Mouse (Mus musculus): ENCODE results near the gene Olfr1013. TPM values are rescaled to one million over a fixed set of nuclear protein-coding genes. Genes with fewer than 3 reads are reported as not detected.

The Olfr1013 gene
- not detected in 2 replicates for polyA plus RNA-seq (2012; rRNA removed)

DNA sequence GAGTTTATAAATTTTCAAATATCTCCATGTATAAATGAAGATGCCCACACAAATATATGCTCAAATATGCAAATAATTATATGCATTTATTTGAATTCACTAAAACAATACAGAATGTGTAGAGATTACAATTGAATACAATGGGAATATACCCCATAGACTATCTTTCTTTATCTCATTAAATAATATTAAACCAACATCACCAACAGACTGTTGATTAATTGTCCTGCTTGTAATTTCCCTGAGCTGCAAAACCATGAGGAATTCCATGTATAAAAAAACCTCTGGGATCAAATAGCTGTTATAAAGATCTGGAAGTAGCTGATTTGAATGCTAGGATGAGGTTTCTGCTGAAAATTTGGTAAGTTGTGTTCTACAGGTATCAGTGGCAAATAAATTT is at the start of gene Olfr1013:
TSS of gene Olfr1013 (plus strand) at position 301 of the 400 bp plus-strand sequence.
- no peak within 1 kb of the TSS for H3K27ac ChIP-seq (ENCODE audit: insufficient read depth, low read length)

DNA sequence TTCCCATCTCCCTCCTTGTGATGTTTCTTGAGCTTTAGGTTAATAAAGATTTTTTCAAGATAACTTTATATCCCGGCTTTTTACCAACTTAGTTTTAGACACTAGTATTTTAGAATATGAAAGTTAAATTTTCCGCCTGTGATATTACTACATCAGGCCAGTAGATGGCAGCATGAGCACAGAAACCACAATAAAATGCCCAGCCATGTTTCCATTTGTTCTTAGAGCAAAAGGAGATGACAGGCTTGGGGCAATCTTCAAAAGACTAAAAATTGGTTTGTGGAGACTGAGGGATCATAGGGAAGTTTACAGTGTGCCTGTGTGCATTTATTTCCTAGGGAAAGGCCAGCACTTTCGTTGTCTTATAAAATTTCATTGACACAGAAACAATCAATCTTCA is 41.1 kb upstream of the Olfr1013 start:
- H3K36me3 ChIP-seq (ENCODE audit: control insufficient read depth, insufficient read depth, low read length), result no peaks in the 10 kb centered on the region
- DNase-seq (ENCODE audit: low read depth in 1 of 2, low spot score in 2 of 2), result no peak
- H3K27ac ChIP-seq (ENCODE audit: insufficient read depth, low read length), result no peak overlapping the region
- no peak for TF ChIP-seq POLR2A (IDR thresholded peaks at IDR 0.05; ENCODE audit: low read depth, low read length)
- no peak for TF ChIP-seq CTCF (IDR thresholded peaks at IDR 0.05; ENCODE audit: extremely low read depth, insufficient read depth, insufficient read length, insufficient replicate concordance)
- no peaks in the 10 kb centered on the region for H3K27me3 ChIP-seq (ENCODE audit: control insufficient read depth, insufficient read depth, low read length)
- 18% methylated on average over 3 of the region's 3 CpGs for WGBS
- no peak overlapping the region for H3K4me3 ChIP-seq (ENCODE audit: extremely low read depth, insufficient read depth, insufficient read length)
- no peaks in the 10 kb centered on the region for H3K4me1 ChIP-seq (ENCODE audit: control insufficient read depth, insufficient read depth, insufficient read length)

More for the DNA sequence above, at the start of gene Olfr1013:
- H3K27me3 ChIP-seq (ENCODE audit: control insufficient read depth, insufficient read depth, low read length), result no peaks in the 10 kb centered on the region
- no peak for DNase-seq (ENCODE audit: low read depth in 1 of 2, low spot score in 2 of 2)
- TF ChIP-seq CTCF (IDR thresholded peaks at IDR 0.05; ENCODE audit: extremely low read depth, insufficient read depth, insufficient read length, insufficient replicate concordance) (no peak), POLR2A (IDR thresholded peaks at IDR 0.05; ENCODE audit: low read depth, low read length) (no peak)
- H3K4me1 ChIP-seq (ENCODE audit: control insufficient read depth, insufficient read depth, insufficient read length), result no peaks in the 10 kb centered on the region
- no peaks in the 10 kb centered on the region for H3K36me3 ChIP-seq (ENCODE audit: control insufficient read depth, insufficient read depth, low read length)
- H3K4me3 ChIP-seq (ENCODE audit: extremely low read depth, insufficient read depth, insufficient read length), result no peak within 1 kb of the TSS

DNA sequence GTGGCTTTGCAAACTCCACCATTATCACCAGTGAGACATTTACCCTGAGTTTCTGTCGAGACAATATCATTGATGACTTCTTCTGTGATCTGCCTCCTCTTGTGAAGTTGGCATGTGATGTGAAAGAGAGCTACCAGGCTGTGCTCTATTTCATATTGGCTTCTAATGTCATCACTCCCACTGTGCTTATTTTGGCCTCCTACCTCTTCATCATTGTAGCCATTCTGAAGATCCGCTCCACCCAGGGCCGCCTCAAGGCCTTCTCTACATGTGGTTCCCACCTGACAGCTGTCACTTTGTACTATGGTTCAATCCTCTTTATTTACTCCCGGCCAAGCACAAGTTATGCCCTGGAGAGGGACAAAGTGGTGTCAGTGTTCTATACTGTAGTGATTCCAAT is 13.1 kb upstream of the Olfr1013 start:
- Histone ChIP-seq H3K4me3 (ENCODE audit: extremely low read depth, insufficient read depth, insufficient read length) (no peak overlapping the region), H3K27me3 (ENCODE audit: control insufficient read depth, insufficient read depth, low read length) (no peaks in the 10 kb centered on the region), H3K4me1 (ENCODE audit: control insufficient read depth, insufficient read depth, insufficient read length) (no peaks in the 10 kb centered on the region), H3K27ac (ENCODE audit: insufficient read depth, low read length) (no peak overlapping the region), H3K36me3 (ENCODE audit: control insufficient read depth, insufficient read depth, low read length) (no peaks in the 10 kb centered on the region)
- TF ChIP-seq POLR2A (IDR thresholded peaks at IDR 0.05; ENCODE audit: low read depth, low read length), result no peak
- TF ChIP-seq CTCF (IDR thresholded peaks at IDR 0.05; ENCODE audit: extremely low read depth, insufficient read depth, insufficient read length, insufficient replicate concordance), result no peak
- WGBS, result 80% methylated on average over 4 of the region's 4 CpGs
- no peak for DNase-seq (ENCODE audit: low read depth in 1 of 2, low spot score in 2 of 2)

DNA sequence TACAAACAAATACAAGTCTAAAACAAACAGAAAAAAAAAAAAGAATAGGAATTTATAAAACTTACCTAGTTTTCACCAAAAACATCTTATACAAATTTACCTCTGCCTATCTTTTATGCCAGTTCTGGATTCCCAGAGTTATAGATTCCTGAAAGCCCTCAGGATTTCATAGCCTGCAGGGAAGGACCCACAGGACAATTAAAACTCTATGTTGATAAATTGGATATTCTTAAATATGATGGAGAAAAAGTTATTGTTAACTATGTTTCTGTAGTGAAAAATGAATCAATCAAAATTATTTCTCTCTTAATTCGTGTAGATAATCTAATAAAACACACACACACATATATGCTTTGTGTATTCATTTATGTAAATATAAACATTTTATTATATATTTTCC is 4.2 kb upstream of the Olfr1013 start, which contains the start of gene Olfr1012:
TSS of gene Olfr1012 (minus strand) at position 101 of the 400 bp plus-strand sequence.
- TF ChIP-seq CTCF (IDR thresholded peaks at IDR 0.05; ENCODE audit: extremely low read depth, insufficient read depth, insufficient read length, insufficient replicate concordance) (no peak), POLR2A (IDR thresholded peaks at IDR 0.05; ENCODE audit: low read depth, low read length) (no peak)
- Histone ChIP-seq H3K36me3 (ENCODE audit: control insufficient read depth, insufficient read depth, low read length) (no peaks in the 10 kb centered on the region), H3K27me3 (ENCODE audit: control insufficient read depth, insufficient read depth, low read length) (no peaks in the 10 kb centered on the region), H3K27ac (ENCODE audit: insufficient read depth, low read length) (no peak within 1 kb of the TSS), H3K4me3 (ENCODE audit: extremely low read depth, insufficient read depth, insufficient read length) (no peak within 1 kb of the TSS), H3K4me1 (ENCODE audit: control insufficient read depth, insufficient read depth, insufficient read length) (no peaks in the 10 kb centered on the region)
- WGBS, result 75% methylated on average over 1 of the region's 1 CpGs
- DNase-seq (ENCODE audit: low read depth in 1 of 2, low spot score in 2 of 2), result no peak

DNA sequence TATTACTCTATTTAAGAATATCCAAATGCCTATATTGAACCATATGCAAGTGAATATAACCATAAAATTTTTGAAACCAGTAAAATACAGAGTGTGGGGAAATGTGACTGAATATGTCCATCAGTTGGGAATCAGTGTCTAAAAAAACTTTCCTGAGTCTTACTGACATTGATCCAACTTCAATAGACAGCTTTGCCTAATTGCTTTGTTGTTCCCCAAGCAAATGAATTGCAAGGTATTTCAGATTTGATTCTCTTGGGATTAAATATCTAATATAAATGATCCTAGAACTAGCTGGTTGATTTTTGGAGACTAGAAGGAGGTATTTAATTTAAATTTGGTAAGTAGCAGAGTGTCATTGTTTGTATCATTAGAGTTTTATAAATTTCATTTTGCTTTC is 5.5 kb downstream of the Olfr1013 start, which contains the start of gene Olfr1014:
TSS of gene Olfr1014 (plus strand) at position 301 of the 400 bp plus-strand sequence.
- H3K36me3 ChIP-seq (ENCODE audit: control insufficient read depth, insufficient read depth, low read length), result no peaks in the 10 kb centered on the region

DNA sequence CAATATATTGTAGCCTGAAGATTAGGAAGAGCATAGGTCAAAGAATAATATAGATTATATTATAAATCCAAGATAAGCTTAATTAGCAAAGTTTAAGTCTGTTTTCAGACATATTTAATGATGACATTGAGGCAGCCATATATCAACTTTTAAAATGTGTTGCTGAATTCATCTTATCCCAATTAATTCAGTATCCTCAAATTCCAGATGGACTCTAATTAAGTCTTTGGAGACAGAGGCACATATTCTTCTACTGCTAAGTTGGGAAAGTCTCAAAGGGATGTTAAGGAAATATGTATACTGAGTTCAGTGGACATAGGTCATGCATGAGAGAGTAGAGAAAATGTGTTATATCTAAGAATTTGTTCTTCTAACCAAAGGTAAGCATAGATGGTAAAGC is 14.8 kb downstream of the Olfr1013 start, which contains the start of gene Olfr1015:
TSS of gene Olfr1015 (plus strand) at position 301 of the 400 bp plus-strand sequence.
- H3K36me3 ChIP-seq (ENCODE audit: control insufficient read depth, insufficient read depth, low read length), result no peaks in the 10 kb centered on the region
- TF ChIP-seq POLR2A (IDR thresholded peaks at IDR 0.05; ENCODE audit: low read depth, low read length) (no peak), CTCF (IDR thresholded peaks at IDR 0.05; ENCODE audit: extremely low read depth, insufficient read depth, insufficient read length, insufficient replicate concordance) (no peak)
- H3K27ac ChIP-seq (ENCODE audit: insufficient read depth, low read length), result no peak within 1 kb of the TSS
- no peaks in the 10 kb centered on the region for H3K27me3 ChIP-seq (ENCODE audit: control insufficient read depth, insufficient read depth, low read length)
- no peaks in the 10 kb centered on the region for H3K4me1 ChIP-seq (ENCODE audit: control insufficient read depth, insufficient read depth, insufficient read length)
- H3K4me3 ChIP-seq (ENCODE audit: extremely low read depth, insufficient read depth, insufficient read length), result no peak within 1 kb of the TSS
- no peak for DNase-seq (ENCODE audit: low read depth in 1 of 2, low spot score in 2 of 2)

More for the DNA sequence above, 5.5 kb downstream of the Olfr1013 start, which contains the start of gene Olfr1014:
- no peak within 1 kb of the TSS for H3K27ac ChIP-seq (ENCODE audit: insufficient read depth, low read length)
- TF ChIP-seq POLR2A (IDR thresholded peaks at IDR 0.05; ENCODE audit: low read depth, low read length) (no peak), CTCF (IDR thresholded peaks at IDR 0.05; ENCODE audit: extremely low read depth, insufficient read depth, insufficient read length, insufficient replicate concordance) (no peak)
- no peaks in the 10 kb centered on the region for H3K27me3 ChIP-seq (ENCODE audit: control insufficient read depth, insufficient read depth, low read length)
- H3K4me3 ChIP-seq (ENCODE audit: extremely low read depth, insufficient read depth, insufficient read length), result no peak within 1 kb of the TSS
- H3K4me1 ChIP-seq (ENCODE audit: control insufficient read depth, insufficient read depth, insufficient read length), result no peaks in the 10 kb centered on the region
- DNase-seq (ENCODE audit: low read depth in 1 of 2, low spot score in 2 of 2), result no peak

DNA sequence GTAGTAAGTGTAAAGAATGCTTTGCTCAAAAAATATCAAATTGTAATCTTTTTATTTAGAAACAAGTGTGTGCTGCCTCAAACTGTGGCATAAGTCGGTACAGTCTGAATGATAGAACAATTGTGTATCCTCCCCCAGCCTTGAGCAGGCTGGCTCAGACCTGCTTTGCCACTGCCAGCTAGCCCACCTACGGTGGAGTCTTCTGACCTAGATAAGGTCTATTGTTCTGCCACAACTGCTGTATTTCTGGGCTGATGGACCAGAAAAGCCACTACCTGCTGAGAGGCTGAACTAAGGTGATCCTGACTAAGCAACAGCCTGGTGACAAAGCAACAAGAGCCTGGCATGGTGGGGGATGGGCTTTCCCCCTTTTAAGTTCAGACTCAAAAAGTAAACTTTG is 25.4 kb downstream of the Olfr1013 start:
- TF ChIP-seq CTCF (IDR thresholded peaks at IDR 0.05; ENCODE audit: extremely low read depth, insufficient read depth, insufficient read length, insufficient replicate concordance) (no peak), POLR2A (IDR thresholded peaks at IDR 0.05; ENCODE audit: low read depth, low read length) (no peak)
- H3K27ac ChIP-seq (ENCODE audit: insufficient read depth, low read length), result no peak overlapping the region
- no peak for DNase-seq (ENCODE audit: low read depth in 1 of 2, low spot score in 2 of 2)
- H3K36me3 ChIP-seq (ENCODE audit: control insufficient read depth, insufficient read depth, low read length), result no peaks in the 10 kb centered on the region
- no peaks in the 10 kb centered on the region for H3K4me1 ChIP-seq (ENCODE audit: control insufficient read depth, insufficient read depth, insufficient read length)
- H3K27me3 ChIP-seq (ENCODE audit: control insufficient read depth, insufficient read depth, low read length), result no peaks in the 10 kb centered on the region
- WGBS, result 71% methylated on average over 2 of the region's 2 CpGs
- no peak overlapping the region for H3K4me3 ChIP-seq (ENCODE audit: extremely low read depth, insufficient read depth, insufficient read length)

All from spleen, adult 2 months (tissue).